Mouse (Mus musculus): Measurements from ENCODE around the gene Ucp1.

Gene Ucp1

GRCm38 (mm10) chr8:83331899-83332697, 41.9 kb downstream of the Ucp1 start, which contains the start of gene Elmod2:
Elmod2 (minus strand) TSS chr8:83332486.
- peak; percentile 94 to 97 for DNase-seq (ENCODE audit: low spot score in 2 of 2)

- DNase-seq (ENCODE audit: low spot score in 2 of 2) = no peak
Measured at GRCm38 (mm10) chr8:83332864-83333263, 42.7 kb downstream of the Ucp1 start.

- DNase-seq (ENCODE audit: low spot score in 2 of 2) = no peak
Measured at GRCm38 (mm10) chr8:83342076-83342475, 51.9 kb downstream of the Ucp1 start.

- no peak for DNase-seq (ENCODE audit: low spot score in 2 of 2)
Measured at GRCm38 (mm10) chr8:83342693-83343092, 52.5 kb downstream of the Ucp1 start.
